Mouse (Mus musculus) hindbrain, embryonic 15.5 days (tissue): ENCODE measurements at regions not wholly inside any gene's neighbourhood (a gene's known extent, or its start where the extent isn't known, plus 50 kb on each side); places are given as distances from the start of the nearest gene placed in this dataset.
A peak's percentile ranks its signal among the peaks of the same experiment; 100 is the strongest.

Experiments
- ATAC-seq: fragments of 200-750 bp; cut with Nextera tagmentation; 2 replicates; pipeline ENCODE4 v1.8.0; 2017; ENCODE audit warnings: low read depth, moderate number of reproducible peaks, moderate TSS enrichment; ENCODE audit not compliant: low FRiP score
- H3K27ac ChIP-seq: fragments of 300-500 bp; sonication (generic); replicated peaks from 2 replicates; pipeline ENCODE4 v1.5.1; 2015; ENCODE audit warnings: mild to moderate bottlenecking, inconsistent platforms
- H3K27me3 ChIP-seq: fragments of 300-500 bp; sonication (generic); 2 replicates; pipeline ENCODE4 v1.6.1; 2015; ENCODE audit warnings: control low read depth, inconsistent platforms
- H3K36me3 ChIP-seq: fragments of 300-500 bp; sonication (generic); 2 replicates; pipeline ENCODE4 v1.6.1; 2015; ENCODE audit warnings: control low read depth, inconsistent platforms
- H3K4me1 ChIP-seq: fragments of 300-500 bp; sonication (generic); replicated peaks from 2 replicates; pipeline ENCODE4 v1.6.1; 2015; ENCODE audit warnings: control low read depth, inconsistent platforms
- H3K4me2 ChIP-seq: fragments of 300-500 bp; sonication (generic); 2 replicates; pipeline ENCODE4 v1.6.1; 2015; ENCODE audit warnings: moderate library complexity, mild to moderate bottlenecking, inconsistent platforms
- H3K4me3 ChIP-seq: fragments of 300-500 bp; sonication (generic); 2 replicates; pipeline ENCODE4 v1.5.1; 2015; ENCODE audit warnings: mild to moderate bottlenecking, inconsistent platforms
- H3K9ac ChIP-seq: fragments of 300-500 bp; sonication (generic); 2 replicates; pipeline ENCODE4 v1.6.1; 2015; ENCODE audit warnings: inconsistent platforms
- H3K9me3 ChIP-seq: fragments of 300-500 bp; sonication (generic); 2 replicates; pipeline ENCODE4 v1.6.1; 2016; ENCODE audit warnings: control low read depth, inconsistent platforms
- WGBS: fragments of 180-500 bp; shearing (Covaris S2); methylation state at CpG from one replicate; pipeline ENCODE4 v1.1.7; 2015; 5-methylcytosine and 5-hydroxymethylcytosine counted together

DNA sequence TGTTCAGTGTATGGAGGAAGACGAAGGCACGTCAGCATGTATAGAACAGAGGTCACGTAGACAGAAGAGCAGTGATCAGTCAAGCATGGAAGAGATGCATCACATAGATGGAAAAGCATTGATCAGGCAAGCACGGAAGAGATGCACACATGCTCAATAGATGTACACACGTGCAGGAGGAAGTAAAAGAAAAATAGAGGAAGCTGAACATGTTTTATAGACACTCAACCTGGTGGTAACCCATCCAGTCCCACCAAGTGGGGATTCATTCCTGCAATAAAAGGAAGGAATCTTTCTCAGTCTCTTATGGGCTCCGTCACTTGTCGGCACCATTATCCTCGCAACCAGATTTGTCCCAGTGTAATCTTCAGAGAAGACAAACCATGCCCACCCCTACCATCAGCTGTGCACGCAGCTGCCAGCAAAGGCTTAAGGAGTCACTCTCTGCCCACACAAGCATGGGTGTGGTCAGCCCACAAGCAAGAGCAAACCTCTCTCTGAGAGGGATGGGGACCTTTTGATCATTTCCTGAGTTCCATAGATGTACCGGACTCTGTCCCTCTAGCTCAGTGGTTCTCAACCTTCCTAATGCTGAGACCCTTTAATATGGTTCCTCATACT is 108.3 kb upstream of the Cdc42ep3 start:
- Histone ChIP-seq H3K4me3 (no peak overlapping the region), H3K4me2 (no peak overlapping the region), H3K36me3 (no peaks in the 10 kb centered on the region), H3K9ac (no peak overlapping the region), H3K27me3 (no peaks in the 10 kb centered on the region), H3K4me1 (no peaks in the 10 kb centered on the region), H3K27ac (no peak overlapping the region), H3K9me3 (no peaks in the 10 kb centered on the region)
- WGBS, result 90% methylated on average over 10 of the region's 10 CpGs
- ATAC-seq, result no peak

DNA sequence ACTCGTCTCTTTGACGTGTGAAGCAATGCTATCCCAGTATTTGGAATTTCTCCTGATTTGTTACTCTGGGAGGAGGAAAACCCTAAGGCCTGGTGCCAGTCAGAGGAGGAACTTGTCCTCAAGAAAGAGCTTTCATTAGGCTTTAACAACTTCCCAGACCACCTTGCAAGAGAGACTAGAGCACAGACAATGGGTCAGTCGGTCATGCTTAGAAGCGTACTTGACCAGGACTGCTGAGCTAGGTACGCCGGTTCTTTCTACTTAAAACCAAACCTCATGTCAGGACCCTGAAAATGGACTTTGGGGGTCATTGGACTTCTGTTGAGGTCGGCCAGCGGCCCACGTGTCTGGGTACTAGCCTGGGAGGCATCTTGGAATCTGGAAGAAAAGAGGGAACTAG is 110.8 kb upstream of the Cdc42ep3 start:
- H3K9me3 ChIP-seq, result no peaks in the 10 kb centered on the region
- H3K27me3 ChIP-seq, result no peaks in the 10 kb centered on the region
- no peak overlapping the region for H3K4me2 ChIP-seq
- no peak for ATAC-seq
- no peak overlapping the region for H3K27ac ChIP-seq
- H3K36me3 ChIP-seq, result no peaks in the 10 kb centered on the region
- H3K9ac ChIP-seq, result no peak overlapping the region
- no peaks in the 10 kb centered on the region for H3K4me1 ChIP-seq
- no peak overlapping the region for H3K4me3 ChIP-seq
- WGBS, result 94% methylated on average over 9 of the region's 9 CpGs

DNA sequence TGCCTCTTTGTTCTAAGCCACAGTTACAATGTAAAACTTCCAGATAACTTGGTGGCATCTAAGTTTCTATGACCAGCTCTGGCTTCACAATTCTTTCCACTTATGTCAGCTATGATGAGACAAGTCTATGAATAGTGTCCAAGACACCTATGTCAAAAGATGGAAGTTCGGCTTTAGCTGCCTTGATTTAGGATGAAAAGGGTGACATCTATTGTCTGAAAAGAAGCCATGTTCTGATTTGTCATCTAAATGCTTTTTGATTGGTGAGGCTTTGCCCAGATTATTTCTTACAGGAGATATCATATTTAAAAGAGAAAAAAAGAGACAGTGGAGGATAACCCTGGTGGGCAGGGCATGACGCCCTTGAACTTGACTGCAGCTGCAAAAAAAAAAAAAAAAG is 116.7 kb upstream of the Cdc42ep3 start:
- no peak overlapping the region for H3K4me3 ChIP-seq
- no peaks in the 10 kb centered on the region for H3K4me1 ChIP-seq
- H3K4me2 ChIP-seq, result no peak overlapping the region
- no peaks in the 10 kb centered on the region for H3K27me3 ChIP-seq
- no peak for ATAC-seq
- no peaks in the 10 kb centered on the region for H3K9me3 ChIP-seq
- WGBS, result 80% methylated on average over 2 of the region's 2 CpGs
- H3K27ac ChIP-seq, result no peak overlapping the region
- no peak overlapping the region for H3K9ac ChIP-seq
- H3K36me3 ChIP-seq, result no peaks in the 10 kb centered on the region

DNA sequence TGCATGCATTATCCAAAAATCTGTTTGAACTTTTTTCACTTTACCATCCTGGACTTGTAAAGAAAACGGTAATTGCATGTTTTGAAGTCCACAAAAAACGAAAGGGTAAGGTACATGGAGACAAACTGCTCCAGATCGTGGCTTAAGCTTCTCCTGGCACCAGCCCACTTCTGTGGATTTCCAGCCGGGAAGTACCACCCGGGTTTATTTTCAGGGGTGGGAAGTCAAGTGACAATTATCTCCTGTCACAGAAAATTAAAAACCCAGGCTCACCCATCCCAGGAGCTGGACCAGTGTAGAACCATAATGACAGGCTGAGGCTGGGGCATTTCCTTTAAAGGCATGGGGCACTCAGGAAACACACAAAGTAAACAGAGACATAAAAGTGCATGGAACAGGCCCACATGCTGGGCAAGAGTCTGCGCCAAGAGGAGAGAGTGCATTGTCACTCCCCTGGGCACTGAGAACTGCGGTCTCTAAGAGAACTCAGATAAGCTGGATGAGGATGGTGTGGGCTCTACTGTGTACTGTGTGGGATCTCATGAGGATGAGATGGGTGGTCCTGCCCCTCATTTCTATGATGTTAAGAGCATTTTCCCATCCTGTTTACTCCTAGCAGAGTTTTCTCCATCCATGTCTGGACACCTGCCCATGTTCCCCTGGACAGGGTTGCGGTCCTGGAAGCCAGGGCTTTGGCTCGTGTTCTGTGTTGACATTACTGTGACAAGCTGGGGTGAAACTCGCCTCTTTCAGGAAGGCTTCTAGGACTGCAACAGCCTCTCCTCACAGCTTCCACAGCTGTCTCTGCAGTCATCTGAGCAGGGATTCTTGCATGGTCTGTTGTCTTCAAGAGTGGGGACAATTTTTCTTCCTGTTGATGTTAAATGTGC is 117.5 kb upstream of the Cdc42ep3 start:
- Histone ChIP-seq H3K9ac (no peak overlapping the region), H3K4me3 (no peak overlapping the region), H3K4me2 (no peak overlapping the region), H3K9me3 (no peaks in the 10 kb centered on the region), H3K4me1 (no peaks in the 10 kb centered on the region), H3K27me3 (no peaks in the 10 kb centered on the region), H3K27ac (no peak overlapping the region), H3K36me3 (no peaks in the 10 kb centered on the region)
- WGBS, result 61% methylated on average over 10 of the region's 10 CpGs
- 0 out of 2 replicates have a peak, but pooled peaks have one; percentile 51 for ATAC-seq

DNA sequence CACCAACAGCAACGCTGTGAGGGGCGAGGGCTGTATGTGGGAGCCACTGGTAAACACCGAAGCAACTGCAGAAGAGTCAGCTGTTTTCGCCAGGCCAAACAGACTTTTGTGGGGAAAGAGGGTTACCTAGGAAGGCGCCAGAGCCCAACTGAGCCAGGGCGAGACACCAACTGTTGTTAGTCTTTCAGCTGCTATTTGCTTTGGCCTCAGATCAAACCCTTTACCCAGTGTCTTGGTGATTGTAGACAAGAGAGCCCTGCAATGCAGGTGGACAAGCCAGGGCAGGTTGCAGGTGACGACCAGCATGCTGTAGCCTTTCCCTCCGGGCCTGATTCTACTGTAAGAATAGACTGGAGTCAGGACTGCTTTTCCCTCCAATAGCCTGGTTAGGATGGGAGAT is 121.8 kb upstream of the Cdc42ep3 start:
- 89% methylated on average over 8 of the region's 8 CpGs for WGBS
- Histone ChIP-seq H3K4me2 (no peak overlapping the region), H3K36me3 (no peaks in the 10 kb centered on the region), H3K9me3 (no peaks in the 10 kb centered on the region), H3K9ac (no peak overlapping the region), H3K4me3 (no peak overlapping the region), H3K27me3 (no peaks in the 10 kb centered on the region), H3K4me1 (no peaks in the 10 kb centered on the region), H3K27ac (no peak overlapping the region)
- ATAC-seq, result no peak

DNA sequence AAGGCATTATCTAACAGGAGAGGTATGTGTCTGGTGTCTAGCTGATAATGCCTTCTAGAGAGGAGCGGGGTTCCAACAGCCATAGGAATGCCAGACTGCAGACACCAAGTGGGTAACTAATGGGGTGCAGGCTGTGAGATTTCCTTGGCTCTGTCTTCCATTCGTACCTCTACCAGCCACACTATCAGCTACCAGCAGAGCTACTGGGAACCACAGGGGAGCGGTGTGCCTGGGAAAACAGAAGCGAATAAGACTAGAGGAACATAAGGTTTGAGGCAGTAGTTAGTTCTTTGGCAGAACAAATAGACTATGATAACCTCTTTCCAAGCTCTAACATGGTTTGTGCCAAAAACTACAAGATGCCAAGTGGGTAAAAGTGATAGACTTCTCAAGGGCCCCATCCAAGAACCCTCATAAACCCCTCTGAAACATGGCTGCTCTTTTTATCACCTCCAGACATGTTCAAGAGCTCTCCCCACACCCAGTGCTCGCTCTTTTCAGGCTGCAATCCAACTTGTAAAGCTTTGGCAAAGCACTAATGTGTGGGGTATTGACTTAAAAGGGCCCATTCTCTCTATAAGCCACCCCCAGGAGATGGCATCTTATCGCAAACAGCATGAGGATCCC is 126.3 kb upstream of the Cdc42ep3 start:
- Histone ChIP-seq H3K9ac (no peak overlapping the region), H3K4me1 (no peaks in the 10 kb centered on the region), H3K36me3 (no peaks in the 10 kb centered on the region), H3K4me2 (no peak overlapping the region), H3K27me3 (no peaks in the 10 kb centered on the region), H3K27ac (no peak overlapping the region), H3K9me3 (no peaks in the 10 kb centered on the region), H3K4me3 (no peak overlapping the region)
- 81% methylated on average over 6 of the region's 6 CpGs for WGBS
- ATAC-seq, result no peak

DNA sequence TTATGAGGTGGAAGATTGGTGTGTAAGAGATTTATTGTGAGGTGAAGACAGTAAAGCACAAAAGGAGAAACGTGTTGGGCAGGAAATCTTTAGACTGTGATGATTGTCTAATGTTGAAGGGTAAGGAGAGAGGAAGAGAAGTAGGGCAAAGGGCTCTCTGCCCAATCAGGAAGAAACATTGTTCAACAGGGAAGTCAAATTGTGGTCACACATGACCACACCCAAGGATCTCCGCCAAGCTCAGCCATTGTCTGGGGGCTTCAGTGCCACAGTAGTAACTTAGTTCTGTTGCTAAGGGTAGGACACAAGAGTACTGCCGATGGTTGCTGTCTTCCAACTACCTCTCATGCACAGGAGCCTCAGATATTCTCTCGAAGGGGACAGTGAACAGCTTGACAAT is 127.0 kb upstream of the Cdc42ep3 start:
- Histone ChIP-seq H3K36me3 (no peaks in the 10 kb centered on the region), H3K4me2 (no peak overlapping the region), H3K9me3 (no peaks in the 10 kb centered on the region), H3K4me3 (no peak overlapping the region), H3K4me1 (no peaks in the 10 kb centered on the region), H3K27me3 (no peaks in the 10 kb centered on the region), H3K27ac (no peak overlapping the region), H3K9ac (no peak overlapping the region)
- WGBS, result 79% methylated on average over 4 of the region's 4 CpGs
- no peak for ATAC-seq

DNA sequence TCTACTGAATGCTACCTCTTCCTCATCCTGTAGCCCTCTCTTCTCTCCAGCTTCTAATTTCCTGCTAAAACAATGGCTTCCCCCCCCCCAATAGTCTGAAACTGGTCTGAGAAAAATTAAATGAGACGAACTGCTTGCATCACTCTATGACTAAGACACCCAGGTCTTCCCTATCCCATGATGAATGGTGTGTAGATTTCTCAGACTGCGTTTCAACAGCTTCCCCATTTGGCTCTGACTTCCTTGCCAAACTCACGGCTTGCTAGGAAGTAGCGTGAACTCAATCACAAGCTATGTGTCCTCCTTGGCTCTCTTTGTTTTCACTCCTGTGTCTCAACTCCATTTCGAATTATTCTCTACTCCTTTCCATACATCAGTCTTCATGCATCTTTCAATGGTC is 126.4 kb upstream of the Rmdn2 start:
- 93% methylated on average over 5 of the region's 5 CpGs for WGBS
- Histone ChIP-seq H3K4me3 (no peak overlapping the region), H3K4me2 (no peak overlapping the region), H3K9ac (no peak overlapping the region), H3K4me1 (no peaks in the 10 kb centered on the region), H3K27me3 (no peaks in the 10 kb centered on the region), H3K36me3 (no peaks in the 10 kb centered on the region), H3K9me3 (no peaks in the 10 kb centered on the region), H3K27ac (no peak overlapping the region)
- no peak for ATAC-seq

DNA sequence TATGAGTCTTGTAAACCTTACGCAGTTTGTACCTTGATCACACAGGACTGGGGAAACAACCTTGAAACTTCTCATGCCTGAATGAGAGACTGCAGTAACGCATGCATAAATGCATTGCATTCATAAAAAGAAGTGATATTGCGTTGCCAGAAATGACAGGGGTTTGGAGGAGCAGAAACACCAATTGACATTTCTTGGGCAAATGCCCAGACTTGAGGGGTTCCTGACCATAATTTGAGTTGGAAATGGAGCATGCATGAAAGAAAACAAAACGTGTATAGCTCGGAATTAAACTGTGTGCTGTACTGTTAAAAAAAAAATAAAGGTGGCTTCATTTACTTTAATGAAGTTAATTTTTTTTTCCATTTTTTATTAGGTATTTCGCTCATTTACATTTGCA is 122.4 kb upstream of the Rmdn2 start:
- no peaks in the 10 kb centered on the region for H3K36me3 ChIP-seq
- H3K9ac ChIP-seq, result no peak overlapping the region
- H3K4me2 ChIP-seq, result no peak overlapping the region
- no peak for ATAC-seq
- no peaks in the 10 kb centered on the region for H3K27me3 ChIP-seq
- H3K27ac ChIP-seq, result no peak overlapping the region
- no peaks in the 10 kb centered on the region for H3K9me3 ChIP-seq
- no peaks in the 10 kb centered on the region for H3K4me1 ChIP-seq
- WGBS, result 80% methylated on average over 6 of the region's 6 CpGs
- no peak overlapping the region for H3K4me3 ChIP-seq

DNA sequence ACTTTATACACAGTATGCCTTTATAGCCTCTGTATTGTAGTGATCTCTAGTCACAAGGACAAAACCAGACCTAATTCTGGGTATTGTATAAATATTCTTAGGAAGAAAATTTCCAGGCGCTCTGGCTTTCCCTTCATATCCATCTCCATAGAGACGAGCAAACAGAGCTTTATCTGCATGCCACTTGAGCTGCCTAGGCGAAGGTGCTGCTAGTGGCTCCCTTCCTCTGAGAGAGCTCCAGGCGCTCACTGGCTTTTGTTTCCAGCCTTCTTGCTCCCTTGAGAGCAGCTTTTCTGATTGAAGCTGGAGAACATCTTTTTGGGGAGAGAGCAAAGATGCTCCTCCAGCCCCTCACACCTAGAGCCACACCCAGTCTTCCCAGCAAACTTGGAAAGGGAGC is 114.0 kb upstream of the Rmdn2 start:
- 75% methylated on average over 4 of the region's 4 CpGs for WGBS
- Histone ChIP-seq H3K4me1 (no peaks in the 10 kb centered on the region), H3K9ac (no peak overlapping the region), H3K4me2 (no peak overlapping the region), H3K9me3 (no peaks in the 10 kb centered on the region), H3K36me3 (no peaks in the 10 kb centered on the region), H3K4me3 (no peak overlapping the region), H3K27me3 (no peaks in the 10 kb centered on the region), H3K27ac (no peak overlapping the region)
- no peak for ATAC-seq

DNA sequence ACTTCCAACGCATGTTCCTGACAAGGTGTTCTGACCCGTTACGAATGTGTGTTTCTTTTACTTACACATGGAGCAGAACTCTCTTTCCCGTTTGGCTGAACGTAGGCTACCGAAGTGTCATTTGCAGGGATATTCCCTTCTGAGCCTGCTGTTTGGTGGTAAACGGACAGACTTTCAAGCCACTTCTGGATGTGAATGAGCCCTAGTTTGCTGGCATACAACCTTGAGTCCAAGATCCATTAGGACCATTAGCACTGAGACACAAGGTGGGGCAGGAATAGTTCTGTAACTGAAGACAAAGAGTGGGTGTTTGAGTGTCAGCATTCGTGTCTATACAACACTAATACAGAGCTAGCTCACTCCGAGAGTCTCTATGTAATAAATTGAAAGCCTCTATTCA is 113.3 kb upstream of the Rmdn2 start:
- no peaks in the 10 kb centered on the region for H3K36me3 ChIP-seq
- no peaks in the 10 kb centered on the region for H3K4me1 ChIP-seq
- 91% methylated on average over 9 of the region's 9 CpGs for WGBS
- H3K4me2 ChIP-seq, result no peak overlapping the region
- H3K27me3 ChIP-seq, result no peaks in the 10 kb centered on the region
- no peak overlapping the region for H3K9ac ChIP-seq
- H3K4me3 ChIP-seq, result no peak overlapping the region
- ATAC-seq, result no peak
- no peak overlapping the region for H3K27ac ChIP-seq
- no peaks in the 10 kb centered on the region for H3K9me3 ChIP-seq

DNA sequence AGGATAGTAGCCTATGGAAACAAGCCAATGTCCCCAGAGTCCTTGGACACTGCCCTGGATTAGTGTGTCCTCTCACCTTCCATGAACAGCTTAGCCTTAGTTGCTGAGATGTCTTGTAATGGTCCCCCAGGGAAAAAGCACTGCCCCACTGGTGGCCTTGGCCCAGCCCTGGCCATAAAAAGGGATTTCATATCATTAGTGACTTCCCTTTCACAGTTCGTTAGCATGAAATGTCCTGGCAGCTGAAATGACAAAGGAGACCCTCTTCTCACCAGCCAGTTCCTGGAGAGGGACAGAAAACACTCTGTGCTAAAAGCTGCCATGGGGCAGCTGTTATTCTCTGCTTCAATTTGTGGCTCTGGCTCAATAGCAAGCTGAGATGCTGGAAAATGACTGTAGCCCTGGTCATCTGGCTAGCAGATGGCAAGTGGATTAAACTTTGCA is 110.6 kb upstream of the Rmdn2 start:
- Histone ChIP-seq H3K27me3 (no peaks in the 10 kb centered on the region), H3K27ac (no peak overlapping the region), H3K9ac (no peak overlapping the region), H3K4me2 (no peak overlapping the region), H3K4me1 (no peaks in the 10 kb centered on the region), H3K36me3 (no peaks in the 10 kb centered on the region), H3K9me3 (no peaks in the 10 kb centered on the region), H3K4me3 (no peak overlapping the region)
- 53% methylated on average over 1 of the region's 1 CpGs for WGBS
- ATAC-seq, result peak; percentile 54; the same call in 1 of the 2 replicates
